Mouse (Mus musculus) heart, embryonic 14.5 days (tissue): ENCODE data around the gene Tmem144. TPM values are rescaled to one million over a fixed set of nuclear protein-coding genes. Genes with fewer than 3 reads are reported as not detected.

Experiments used
- ATAC-seq: fragments of 200-750 bp; cut with Nextera tagmentation; 2 replicates; pipeline ENCODE4 v1.8.0; 2017; ENCODE audit warnings: low read depth, moderate TSS enrichment; ENCODE audit not compliant: insufficient number of reproducible peaks, insufficient read depth, low FRiP score
- H3K27ac ChIP-seq, 2 experiments: fragments of 200-500 bp in 1 of 2; fragments of 300-500 bp in 1 of 2; sonication (generic) in 1 of 2; replicated peaks in 1 of 2; 2 replicates each; pipeline ENCODE4 v1.5.1; 2012 to 2014; ENCODE audit warnings: low read depth in 2 of 2, low read length in 2 of 2, control low read depth in 1 of 2, mild to moderate bottlenecking in 1 of 2, mixed read lengths in 1 of 2; ENCODE audit not compliant: control insufficient read depth in 1 of 2, insufficient read depth in 1 of 2
- H3K27me3 ChIP-seq: fragments of 300-500 bp; sonication (generic); 2 replicates; pipeline ENCODE4 v1.6.1; 2014; ENCODE audit warnings: mild to moderate bottlenecking, low read length, control low read depth; ENCODE audit not compliant: control insufficient read depth, insufficient read depth
- H3K36me3 ChIP-seq: fragments of 300-500 bp; sonication (generic); 2 replicates; pipeline ENCODE4 v1.6.1; 2014; ENCODE audit warnings: mild to moderate bottlenecking, control low read depth, low read length, mixed read lengths; ENCODE audit not compliant: control insufficient read depth, insufficient read depth
- H3K4me1 ChIP-seq, 2 experiments: fragments of 200-500 bp in 1 of 2; fragments of 300-500 bp in 1 of 2; sonication (generic) in 1 of 2; 2 replicates each; pipeline ENCODE4 v1.6.1; 2012 to 2014; ENCODE audit warnings: low read length in 2 of 2, control low read depth in 1 of 2, mixed read lengths in 1 of 2; ENCODE audit not compliant: control insufficient read depth in 2 of 2, insufficient read depth in 2 of 2
- H3K4me2 ChIP-seq: fragments of 300-500 bp; sonication (generic); 2 replicates; pipeline ENCODE4 v1.6.1; 2014; ENCODE audit warnings: mild to moderate bottlenecking, low read length
- H3K4me3 ChIP-seq, 2 experiments: fragments of 200-500 bp in 1 of 2; fragments of 300-500 bp in 1 of 2; sonication (generic) in 1 of 2; 2 replicates each; pipeline ENCODE4 v1.5.1; 2012 to 2014; ENCODE audit warnings: low read length in 2 of 2, mild to moderate bottlenecking in 2 of 2, control low read depth in 1 of 2, low read depth in 1 of 2, moderate library complexity in 1 of 2; ENCODE audit not compliant: control insufficient read depth in 1 of 2, insufficient read depth in 1 of 2
- H3K9ac ChIP-seq: fragments of 300-500 bp; sonication (generic); 2 replicates; pipeline ENCODE4 v1.6.1; 2014; ENCODE audit warnings: mild to moderate bottlenecking, low read length
- H3K9me3 ChIP-seq: fragments of 300-500 bp; sonication (generic); 2 replicates; pipeline ENCODE4 v1.6.1; 2016; ENCODE audit warnings: low read length, control low read depth; ENCODE audit not compliant: control insufficient read depth
- WGBS: fragments of 180-500 bp; shearing (Covaris S2); extraction: QIAGEN DNeasy Blood & Tissue Kit; methylation state at CpG from one replicate; pipeline ENCODE4 v1.1.7; 2014; 5-methylcytosine and 5-hydroxymethylcytosine counted together
- polyA plus RNA-seq: library from polyadenylated mRNA; unstranded; fragments of >200 nt; fragmentation: Nextera tagmentation; extraction: Ambion mirVana; gene quantifications from 2 replicates; pipeline ENCODE4 v1.2.1, GENCODE M21; 2014

Tmem144 gene
- 12.4 and 16.2 TPM in 2 replicates for polyA plus RNA-seq

- no peak within 1 kb of the TSS for H3K4me2 ChIP-seq
- H3K27me3 ChIP-seq, result no peaks in the 10 kb centered on the region
- H3K27ac ChIP-seq, result 0 out of 4 replicates have a peak within 1 kb of the TSS, but pooled peaks of 1 of the 2 experiments have one; percentile 34
- H3K4me3 ChIP-seq, result no peak within 1 kb of the TSS
- no peaks in the 10 kb centered on the region for H3K9me3 ChIP-seq
- 24% methylated on average over 8 of the region's 8 CpGs for whole genome bisulfite sequencing
- H3K4me1 ChIP-seq, result peaks cover 10 to 11% of the 10 kb centered on the region in 2 experiments; a peak in 3 of 4 replicates
- H3K9ac ChIP-seq, result no peak within 1 kb of the TSS
- H3K36me3 ChIP-seq, result no peaks in the 10 kb centered on the region
- ATAC-seq, result 0 out of 2 replicates have a peak, but pooled peaks have one; percentile 16
Measured at GRCm38 (mm10) chr3:79852654-79853166, at the start of gene Tmem144. Gene Tmem144 (minus strand): TSS chr3:79852773.

GRCm38 (mm10) chr3:79901734-79902133, 49.2 kb upstream of the Tmem144 start:
- Histone ChIP-seq H3K4me2 (no peak overlapping the region), H3K27me3 (no peaks in the 10 kb centered on the region), H3K9ac (no peak overlapping the region), H3K9me3 (no peaks in the 10 kb centered on the region), H3K27ac (peak overlapping the region in 1 of 2 experiments; percentile 2; a peak in 1 of 4 replicates), H3K4me3 (no peak overlapping the region), H3K36me3 (peaks cover 48% of the 10 kb centered on the region), H3K4me1 (peaks cover 14 to 43% of the 10 kb centered on the region in 2 experiments)
- ATAC-seq, result no peak
- WGBS, result 86% methylated on average over 4 of the region's 4 CpGs

GRCm38 (mm10) chr3:79901321-79901720, 48.7 kb upstream of the Tmem144 start:
- H3K9ac ChIP-seq, result no peak overlapping the region
- WGBS, result 83% methylated on average over 6 of the region's 6 CpGs
- peaks cover 12 to 39% of the 10 kb centered on the region in 2 experiments for H3K4me1 ChIP-seq
- ATAC-seq, result no peak
- H3K27me3 ChIP-seq, result no peaks in the 10 kb centered on the region
- H3K27ac ChIP-seq, result peak overlapping the region in 1 of 2 experiments; percentile 2; a peak in 1 of 4 replicates
- H3K9me3 ChIP-seq, result no peaks in the 10 kb centered on the region
- no peak overlapping the region for H3K4me3 ChIP-seq
- H3K4me2 ChIP-seq, result no peak overlapping the region
- peaks cover 48% of the 10 kb centered on the region for H3K36me3 ChIP-seq

GRCm38 (mm10) chr3:79900502-79900901, 47.9 kb upstream of the Tmem144 start:
- peaks cover 48% of the 10 kb centered on the region for H3K36me3 ChIP-seq
- no peak overlapping the region for H3K4me2 ChIP-seq
- H3K9ac ChIP-seq, result no peak overlapping the region
- WGBS, result 98% methylated on average over 2 of the region's 2 CpGs
- H3K27ac ChIP-seq, result no peak overlapping the region
- H3K4me3 ChIP-seq, result no peak overlapping the region
- H3K27me3 ChIP-seq, result no peaks in the 10 kb centered on the region
- peaks cover 12 to 32% of the 10 kb centered on the region in 2 experiments for H3K4me1 ChIP-seq
- no peak for ATAC-seq
- H3K9me3 ChIP-seq, result no peaks in the 10 kb centered on the region

DNA sequence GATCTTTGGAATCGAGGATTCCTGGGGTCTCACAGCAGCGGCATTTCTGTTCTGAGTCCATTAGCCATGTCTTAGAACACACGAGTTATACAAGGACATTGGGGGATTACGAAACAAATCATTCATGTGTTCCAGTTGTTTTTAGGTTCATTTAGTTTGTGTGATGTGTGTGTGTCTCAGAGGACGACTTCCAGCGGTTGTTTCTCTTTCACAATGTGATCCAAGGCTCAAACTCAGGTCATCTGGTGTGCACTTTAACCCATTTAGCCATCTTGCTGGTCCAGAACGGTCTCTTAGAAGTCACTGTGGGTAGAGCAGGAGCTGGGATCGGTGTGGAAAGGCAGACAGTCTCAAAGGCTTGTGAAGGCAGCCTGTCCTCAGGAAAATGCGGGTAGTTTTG, 47.3 kb upstream of the Tmem144 start:
- Histone ChIP-seq H3K9me3 (no peaks in the 10 kb centered on the region), H3K9ac (no peak overlapping the region), H3K4me2 (no peak overlapping the region), H3K36me3 (peaks cover 47% of the 10 kb centered on the region), H3K4me1 (peaks cover 12 to 32% of the 10 kb centered on the region in 2 experiments), H3K4me3 (no peak overlapping the region), H3K27me3 (no peaks in the 10 kb centered on the region), H3K27ac (no peak overlapping the region; a peak in 1 of 4 replicates)
- ATAC-seq, result no peak
- WGBS, result 92% methylated on average over 9 of the region's 9 CpGs

GRCm38 (mm10) chr3:79898514-79898913, 45.9 kb upstream of the Tmem144 start:
- ATAC-seq, result no peak
- Histone ChIP-seq H3K27me3 (no peaks in the 10 kb centered on the region), H3K4me1 (peaks cover 10 to 30% of the 10 kb centered on the region in 2 experiments), H3K36me3 (peaks cover 46% of the 10 kb centered on the region), H3K9me3 (no peaks in the 10 kb centered on the region), H3K27ac (no peak overlapping the region), H3K9ac (no peak overlapping the region), H3K4me2 (no peak overlapping the region), H3K4me3 (no peak overlapping the region)

DNA sequence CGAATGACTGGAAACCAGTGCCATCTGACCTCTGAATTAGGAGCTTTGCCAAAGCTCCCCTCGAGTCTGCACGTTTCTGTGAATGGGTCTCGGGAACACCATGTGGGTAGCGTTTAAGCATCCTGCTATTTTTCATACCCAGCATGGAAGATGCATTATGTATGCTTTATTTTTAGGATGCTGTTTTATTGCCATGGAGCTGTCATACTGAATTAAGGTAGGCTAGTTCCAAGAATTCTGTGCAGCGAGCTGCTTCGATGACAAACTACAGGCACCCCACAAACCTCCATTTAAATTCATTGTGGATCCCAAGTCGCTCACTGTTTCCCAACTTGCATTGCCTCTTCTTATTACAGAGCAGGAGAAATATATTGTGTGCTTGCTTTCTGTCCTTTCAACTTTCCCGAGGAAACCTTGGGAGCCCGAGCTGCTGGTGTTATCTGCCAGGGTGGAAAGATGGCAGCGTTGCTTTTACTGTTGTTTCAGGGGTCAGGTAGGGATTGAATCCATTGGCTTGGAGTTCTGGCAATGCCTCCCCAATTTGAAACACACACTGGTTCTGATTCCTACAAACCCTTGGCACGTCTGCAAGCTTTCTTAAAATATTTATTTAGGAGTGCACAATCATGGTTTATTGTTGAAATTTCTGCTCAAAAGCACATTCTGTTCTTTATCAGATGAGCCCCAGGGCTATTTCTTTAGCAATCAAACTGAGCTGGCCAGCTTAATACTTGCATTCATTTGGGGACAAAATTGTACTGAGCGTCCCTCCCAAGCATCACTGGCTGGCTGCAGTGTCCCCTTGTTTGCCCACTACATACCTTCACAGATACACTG, 45.2 kb upstream of the Tmem144 start:
- peaks cover 46% of the 10 kb centered on the region for H3K36me3 ChIP-seq
- WGBS, result 67% methylated on average over 13 of the region's 13 CpGs
- H3K4me1 ChIP-seq, result peaks cover 10 to 24% of the 10 kb centered on the region in 2 experiments
- no peak for ATAC-seq
- H3K9ac ChIP-seq, result no peak overlapping the region
- H3K27ac ChIP-seq, result 0 out of 4 replicates have a peak overlapping the region, but pooled peaks of 1 of the 2 experiments have one; percentile 14
- H3K9me3 ChIP-seq, result no peaks in the 10 kb centered on the region
- no peaks in the 10 kb centered on the region for H3K27me3 ChIP-seq
- no peak overlapping the region for H3K4me2 ChIP-seq
- no peak overlapping the region for H3K4me3 ChIP-seq
